Mouse (Mus musculus) neural tube, embryonic 15.5 days (tissue): Measurements from ENCODE around the gene Zic4. TPM values are rescaled to one million over a fixed set of nuclear protein-coding genes. Genes with fewer than 3 reads are reported as not detected.
A peak's percentile ranks its signal among the peaks of the same experiment; 100 is the strongest.

ENCODE experiments used
- ATAC-seq: fragments of 200-750 bp; cut with Nextera tagmentation; 2 replicates; pipeline ENCODE4 v1.8.0; 2017; ENCODE audit warnings: mild to moderate bottlenecking, moderate TSS enrichment, moderate library complexity; ENCODE audit not compliant: low FRiP score
- H3K27ac ChIP-seq: fragments of 300-500 bp; sonication (generic); replicated peaks from 2 replicates; pipeline ENCODE4 v1.5.1; 2015; ENCODE audit warnings: mild to moderate bottlenecking, inconsistent platforms
- H3K27me3 ChIP-seq: fragments of 300-500 bp; sonication (generic); replicated peaks from 2 replicates; pipeline ENCODE4 v1.6.1; 2015; ENCODE audit warnings: inconsistent platforms
- H3K36me3 ChIP-seq: fragments of 300-500 bp; sonication (generic); 2 replicates; pipeline ENCODE4 v1.6.1; 2015; ENCODE audit warnings: inconsistent platforms
- H3K4me1 ChIP-seq: fragments of 300-500 bp; sonication (generic); 2 replicates; pipeline ENCODE4 v1.6.1; 2015; ENCODE audit warnings: inconsistent platforms
- H3K4me2 ChIP-seq: fragments of 300-500 bp; sonication (generic); 2 replicates; pipeline ENCODE4 v1.6.1; 2015; ENCODE audit warnings: inconsistent platforms, mild to moderate bottlenecking, moderate library complexity
- H3K4me3 ChIP-seq: fragments of 300-500 bp; sonication (generic); replicated peaks from 2 replicates; pipeline ENCODE4 v1.5.1; 2015; ENCODE audit warnings: mild to moderate bottlenecking, inconsistent platforms
- H3K9ac ChIP-seq: fragments of 300-500 bp; sonication (generic); replicated peaks from 2 replicates; pipeline ENCODE4 v1.6.1; 2015; ENCODE audit warnings: mild to moderate bottlenecking, inconsistent platforms
- H3K9me3 ChIP-seq: fragments of 300-500 bp; sonication (generic); replicated peaks from 2 replicates; pipeline ENCODE4 v1.6.1; 2016; ENCODE audit warnings: inconsistent platforms
- WGBS: fragments of 180-500 bp; shearing (Covaris S2); methylation state at CpG from one replicate; pipeline ENCODE4 v1.1.7; 2015; ENCODE audit warnings: mixed read lengths; 5-methylcytosine and 5-hydroxymethylcytosine counted together
- polyA plus RNA-seq: library from polyadenylated mRNA; unstranded; fragments of >200 nt; fragmentation: Nextera tagmentation; extraction: Ambion mirVana; gene quantifications from 2 replicates; pipeline ENCODE4 v1.2.1, GENCODE M21; 2015

Zic4 gene
- polyA plus RNA-seq = 28.3 and 44.9 TPM in 2 replicates

GRCm38 (mm10) chr9:91361856-91362601 lies at the start of gene Zic4:
Gene Zic4, plus strand, starts transcription at chr9:91362413.
- Histone ChIP-seq H3K9me3 (no peaks in the 10 kb centered on the region), H3K9ac (peak within 1 kb of the TSS; percentile 76), H3K4me3 (peak within 1 kb of the TSS; percentile 59), H3K4me1 (peaks cover 6% of the 10 kb centered on the region), H3K4me2 (peak within 1 kb of the TSS; percentile 53), H3K27ac (peak within 1 kb of the TSS; percentile 95), H3K36me3 (no peaks in the 10 kb centered on the region), H3K27me3 (peaks cover 9% of the 10 kb centered on the region)
- WGBS = under 1% methylated on average over 45 of the region's 45 CpGs
- no peak for ATAC-seq

GRCm38 (mm10) chr9:91347591-91347990 lies 14.6 kb upstream of the Zic4 start:
- H3K4me2 ChIP-seq = no peak overlapping the region
- WGBS = 90% methylated on average over 2 of the region's 2 CpGs
- no peak overlapping the region for H3K27ac ChIP-seq
- no peak for ATAC-seq
- H3K4me3 ChIP-seq = no peak overlapping the region
- peaks cover 15% of the 10 kb centered on the region for H3K27me3 ChIP-seq
- H3K36me3 ChIP-seq = no peaks in the 10 kb centered on the region
- no peaks in the 10 kb centered on the region for H3K9me3 ChIP-seq
- H3K4me1 ChIP-seq = no peaks in the 10 kb centered on the region; the same call in 1 of the 2 replicates
- H3K9ac ChIP-seq = no peak overlapping the region

- Histone ChIP-seq H3K36me3 (no peaks in the 10 kb centered on the region), H3K27ac (no peak overlapping the region), H3K27me3 (peaks cover 15% of the 10 kb centered on the region), H3K9me3 (no peaks in the 10 kb centered on the region), H3K4me1 (no peaks in the 10 kb centered on the region; the same call in 1 of the 2 replicates), H3K9ac (no peak overlapping the region), H3K4me2 (no peak overlapping the region), H3K4me3 (no peak overlapping the region)
- WGBS = 46% methylated on average over 1 of the region's 1 CpGs
- ATAC-seq = no peak
Measured at GRCm38 (mm10) chr9:91348746-91349145, 13.5 kb upstream of the Zic4 start.

GRCm38 (mm10) chr9:91350211-91350791 lies 11.9 kb upstream of the Zic4 start:
- H3K27ac ChIP-seq = peak overlapping the region; percentile 54
- H3K4me2 ChIP-seq = peak overlapping the region; percentile 47
- H3K4me3 ChIP-seq = peak overlapping the region; percentile 16
- H3K36me3 ChIP-seq = no peaks in the 10 kb centered on the region
- ATAC-seq = no peak
- peaks cover 10% of the 10 kb centered on the region for H3K4me1 ChIP-seq
- H3K27me3 ChIP-seq = peaks cover 19% of the 10 kb centered on the region
- no peak overlapping the region for H3K9ac ChIP-seq
- 3% methylated on average over 16 of the region's 16 CpGs for WGBS
- H3K9me3 ChIP-seq = no peaks in the 10 kb centered on the region

- H3K4me1 ChIP-seq = peaks cover 15% of the 10 kb centered on the region
- peak; percentile 46 for ATAC-seq
- no peak overlapping the region for H3K9ac ChIP-seq
- peak overlapping the region; percentile 47 for H3K4me2 ChIP-seq
- H3K36me3 ChIP-seq = no peaks in the 10 kb centered on the region
- peak overlapping the region; percentile 16 for H3K4me3 ChIP-seq
- WGBS = 3% methylated on average over 14 of the region's 14 CpGs
- H3K27me3 ChIP-seq = peaks cover 19% of the 10 kb centered on the region
- peak overlapping the region; percentile 54 for H3K27ac ChIP-seq
- no peaks in the 10 kb centered on the region for H3K9me3 ChIP-seq
Measured at GRCm38 (mm10) chr9:91350861-91351291, 11.3 kb upstream of the Zic4 start.

- peaks cover 18% of the 10 kb centered on the region for H3K4me1 ChIP-seq
- peak overlapping the region; percentile 16 for H3K4me3 ChIP-seq
- 9% methylated on average over 5 of the region's 5 CpGs for WGBS
- peak overlapping the region; percentile 54 for H3K27ac ChIP-seq
- ATAC-seq = no peak
- peak overlapping the region; percentile 47 for H3K4me2 ChIP-seq
- H3K27me3 ChIP-seq = peaks cover 20% of the 10 kb centered on the region
- no peak overlapping the region for H3K9ac ChIP-seq
- H3K36me3 ChIP-seq = no peaks in the 10 kb centered on the region
- no peaks in the 10 kb centered on the region for H3K9me3 ChIP-seq
Measured at GRCm38 (mm10) chr9:91351361-91351760, 10.9 kb upstream of the Zic4 start.

- Histone ChIP-seq H3K4me3 (no peak overlapping the region), H3K27ac (peak overlapping the region; percentile 75), H3K27me3 (peaks cover 27% of the 10 kb centered on the region), H3K9me3 (no peaks in the 10 kb centered on the region), H3K4me2 (peak overlapping the region; percentile 59), H3K9ac (no peak overlapping the region), H3K36me3 (no peaks in the 10 kb centered on the region), H3K4me1 (peaks cover 18% of the 10 kb centered on the region)
- 9% methylated on average over 13 of the region's 13 CpGs for WGBS
- ATAC-seq = no peak
Measured at GRCm38 (mm10) chr9:91351961-91352411, 10.2 kb upstream of the Zic4 start.

GRCm38 (mm10) chr9:91352786-91353185 lies 9.4 kb upstream of the Zic4 start:
- Histone ChIP-seq H3K4me2 (peak overlapping the region; percentile 59), H3K27ac (peak overlapping the region; percentile 75), H3K4me1 (peaks cover 18% of the 10 kb centered on the region), H3K9ac (no peak overlapping the region), H3K36me3 (no peaks in the 10 kb centered on the region), H3K4me3 (no peak overlapping the region), H3K9me3 (no peaks in the 10 kb centered on the region), H3K27me3 (peaks cover 27% of the 10 kb centered on the region)
- ATAC-seq = no peak
- 4% methylated on average over 15 of the region's 15 CpGs for WGBS

- Histone ChIP-seq H3K36me3 (no peaks in the 10 kb centered on the region), H3K27me3 (peaks cover 27% of the 10 kb centered on the region), H3K27ac (peak overlapping the region; percentile 75), H3K4me3 (peak overlapping the region; percentile 10; the same call in 1 of the 2 replicates), H3K9me3 (no peaks in the 10 kb centered on the region), H3K4me2 (peak overlapping the region; percentile 59), H3K9ac (peak overlapping the region; percentile 24; the same call in 1 of the 2 replicates), H3K4me1 (peaks cover 18% of the 10 kb centered on the region)
- 8% methylated on average over 37 of the region's 37 CpGs for WGBS
- no peak for ATAC-seq
Measured at GRCm38 (mm10) chr9:91353551-91354433, 8.4 kb upstream of the Zic4 start.

GRCm38 (mm10) chr9:91354434-91355269 lies 7.6 kb upstream of the Zic4 start:
- Histone ChIP-seq H3K9ac (0 out of 2 replicates have a peak overlapping the region, but pooled peaks have one; percentile 24), H3K27ac (peak overlapping the region; percentile 75), H3K9me3 (no peaks in the 10 kb centered on the region), H3K27me3 (peaks cover 30% of the 10 kb centered on the region), H3K4me2 (peak overlapping the region; percentile 59), H3K36me3 (no peaks in the 10 kb centered on the region), H3K4me1 (peaks cover 18% of the 10 kb centered on the region), H3K4me3 (peak overlapping the region; percentile 34; the same call in 1 of the 2 replicates)
- 11% methylated on average over 22 of the region's 22 CpGs for WGBS
- ATAC-seq = no peak
